Mouse (Mus musculus): ENCODE measurements at regions not wholly inside any gene's neighbourhood (a gene's known extent, or its start where the extent isn't known, plus 50 kb on each side); places are given as distances from the start of the nearest gene placed in this dataset.
"Not testable (repeated sequence)": the region's sequence is repeated elsewhere in the genome, so short reads cannot be mapped to it uniquely, and the experiment has no call there.

DNA sequence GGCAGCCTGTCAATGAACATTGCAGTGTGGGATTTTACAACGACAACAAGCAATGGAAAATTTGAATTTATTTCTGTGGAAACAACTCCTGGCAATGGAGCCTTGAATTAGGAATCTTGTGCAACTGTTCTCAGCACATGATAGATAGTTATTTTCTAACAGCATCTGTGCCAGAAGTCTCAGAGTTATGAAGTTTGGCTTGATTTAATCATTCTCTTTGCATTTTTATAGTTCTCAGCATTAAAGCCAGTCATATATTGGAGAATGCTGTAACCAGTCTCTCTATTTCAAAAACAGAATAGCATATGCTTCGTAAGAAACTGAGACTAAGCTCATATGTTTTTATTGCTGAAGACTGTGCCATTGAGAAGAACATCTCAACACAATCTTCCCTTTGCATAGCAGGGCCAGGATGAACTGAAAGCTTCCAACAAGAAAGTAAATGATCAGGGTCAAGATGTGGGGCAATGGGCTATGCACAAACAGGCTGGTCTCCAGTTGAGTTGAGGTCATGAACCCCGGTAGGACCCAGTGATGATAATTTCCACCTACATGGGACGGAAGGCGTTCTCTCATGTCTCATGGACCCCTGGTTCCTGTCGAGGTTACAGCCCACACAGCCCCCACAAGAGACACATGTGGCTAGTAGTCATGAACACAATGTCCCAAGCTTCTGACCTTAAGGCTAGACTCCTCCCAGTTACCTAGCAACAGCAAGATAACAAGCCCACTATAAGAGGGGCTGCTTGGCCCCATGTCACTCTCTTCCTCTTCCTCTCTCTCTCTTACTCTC, 89.0 kb upstream of the Sec61g start:
- H3K27me3 ChIP-seq (replicated peaks; ENCODE audit: control insufficient read depth, insufficient read depth, low read length): no peaks in the 10 kb centered on the region
- no peak overlapping the region for H3K9ac ChIP-seq (ENCODE audit: low read depth, low read length)
- no peaks in the 10 kb centered on the region for H3K4me1 ChIP-seq (replicated peaks; ENCODE audit: control insufficient read depth, insufficient read depth, low read length)
- H3K36me3 ChIP-seq (ENCODE audit: control insufficient read depth, insufficient read depth, low read length): no peaks in the 10 kb centered on the region
- ATAC-seq (replicated peaks; ENCODE audit: low FRiP score) (no peak), DNase-seq (ENCODE audit: low spot score) (no peak)
- H3K9me3 ChIP-seq (ENCODE audit: control insufficient read depth, low read length): no peaks in the 10 kb centered on the region
- no peak overlapping the region for H3K27ac ChIP-seq (ENCODE audit: low read depth, low read length)
- no peak overlapping the region for H3K4me3 ChIP-seq (ENCODE audit: low read depth, low read length)
- WGBS: 78% methylated on average over 6 of the region's 6 CpGs
- H3K4me2 ChIP-seq: no peak overlapping the region

DNA sequence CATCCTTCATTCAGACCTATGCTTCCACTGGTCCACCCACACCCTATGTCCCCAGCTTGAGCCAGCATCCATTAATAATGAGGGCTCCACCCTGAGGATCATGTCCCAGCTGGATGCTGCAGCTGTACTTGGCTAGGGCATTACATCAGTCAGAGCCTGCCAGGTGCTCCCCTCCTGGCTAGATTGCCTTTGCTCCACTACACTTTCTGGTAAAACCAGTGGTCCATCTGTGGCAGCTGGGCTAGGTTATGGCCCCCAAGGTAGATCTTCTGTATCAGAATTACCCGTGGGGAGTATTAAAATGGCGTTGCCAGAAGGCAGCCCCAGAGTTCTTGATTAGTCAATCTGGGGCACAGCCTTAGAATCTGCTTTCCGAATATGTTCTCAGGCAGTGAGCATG, 94.7 kb upstream of the Sec61g start:
- H3K4me2 ChIP-seq: no peak overlapping the region
- H3K27ac ChIP-seq (ENCODE audit: low read depth, low read length): no peak overlapping the region
- no peak for ATAC-seq (replicated peaks; ENCODE audit: low FRiP score)
- H3K9ac ChIP-seq (ENCODE audit: low read depth, low read length): no peak overlapping the region
- H3K4me3 ChIP-seq (ENCODE audit: low read depth, low read length): no peak overlapping the region
- WGBS: 84% methylated on average over 3 of the region's 3 CpGs
- H3K27me3 ChIP-seq (replicated peaks; ENCODE audit: control insufficient read depth, insufficient read depth, low read length): no peaks in the 10 kb centered on the region
- no peaks in the 10 kb centered on the region for H3K36me3 ChIP-seq (ENCODE audit: control insufficient read depth, insufficient read depth, low read length)
- DNase-seq (ENCODE audit: low spot score): no peak
- no peaks in the 10 kb centered on the region for H3K4me1 ChIP-seq (replicated peaks; ENCODE audit: control insufficient read depth, insufficient read depth, low read length)
- H3K9me3 ChIP-seq (ENCODE audit: control insufficient read depth, low read length): no peaks in the 10 kb centered on the region

DNA sequence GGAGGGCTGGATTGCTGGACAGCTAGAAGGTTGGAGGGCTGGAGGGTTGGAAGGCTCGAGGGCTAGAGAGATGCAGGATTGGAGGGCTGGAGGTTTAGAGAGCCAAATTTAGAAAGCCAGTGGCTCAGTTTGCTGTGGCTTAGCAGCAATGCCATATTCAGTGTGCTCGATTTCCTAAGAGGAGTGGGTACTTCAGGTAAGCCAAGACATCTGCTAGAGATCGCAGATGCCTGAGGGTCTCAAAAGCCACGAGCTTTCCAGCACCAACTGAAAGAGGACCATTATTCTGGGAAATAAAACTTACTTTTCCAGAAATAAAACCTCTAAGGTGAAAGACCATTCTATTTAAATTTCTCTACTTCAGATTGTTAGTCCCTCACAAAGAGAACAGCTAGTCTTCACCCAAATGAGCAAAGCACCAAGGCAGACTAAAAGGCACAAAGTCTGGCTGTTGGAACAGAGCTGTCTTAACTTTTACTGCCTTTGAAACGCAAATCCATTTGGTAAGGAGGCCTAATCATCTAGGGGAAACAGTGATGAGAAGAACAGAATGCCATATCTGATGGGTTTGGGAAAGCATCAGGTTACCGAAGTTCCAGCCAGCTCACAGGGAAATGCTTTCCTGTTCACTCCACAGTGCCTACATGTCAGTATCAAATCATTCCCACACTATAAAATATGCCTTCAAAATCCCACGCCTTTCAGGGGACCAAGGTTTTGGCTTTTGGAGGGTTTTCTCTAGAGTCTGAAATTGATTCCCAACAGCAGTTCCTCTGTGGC, 98.3 kb upstream of the Sec61g start:
- WGBS: 72% methylated on average over 7 of the region's 7 CpGs
- no peak overlapping the region for H3K27ac ChIP-seq (ENCODE audit: low read depth, low read length)
- no peaks in the 10 kb centered on the region for H3K27me3 ChIP-seq (replicated peaks; ENCODE audit: control insufficient read depth, insufficient read depth, low read length)
- DNase-seq (ENCODE audit: low spot score): no peak
- ATAC-seq (replicated peaks; ENCODE audit: low FRiP score): no peak
- H3K9me3 ChIP-seq (ENCODE audit: control insufficient read depth, low read length): no peaks in the 10 kb centered on the region
- H3K4me2 ChIP-seq: no peak overlapping the region
- no peak overlapping the region for H3K9ac ChIP-seq (ENCODE audit: low read depth, low read length)
- H3K4me1 ChIP-seq (replicated peaks; ENCODE audit: control insufficient read depth, insufficient read depth, low read length): no peaks in the 10 kb centered on the region
- H3K36me3 ChIP-seq (ENCODE audit: control insufficient read depth, insufficient read depth, low read length): no peaks in the 10 kb centered on the region
- no peak overlapping the region for H3K4me3 ChIP-seq (ENCODE audit: low read depth, low read length)

DNA sequence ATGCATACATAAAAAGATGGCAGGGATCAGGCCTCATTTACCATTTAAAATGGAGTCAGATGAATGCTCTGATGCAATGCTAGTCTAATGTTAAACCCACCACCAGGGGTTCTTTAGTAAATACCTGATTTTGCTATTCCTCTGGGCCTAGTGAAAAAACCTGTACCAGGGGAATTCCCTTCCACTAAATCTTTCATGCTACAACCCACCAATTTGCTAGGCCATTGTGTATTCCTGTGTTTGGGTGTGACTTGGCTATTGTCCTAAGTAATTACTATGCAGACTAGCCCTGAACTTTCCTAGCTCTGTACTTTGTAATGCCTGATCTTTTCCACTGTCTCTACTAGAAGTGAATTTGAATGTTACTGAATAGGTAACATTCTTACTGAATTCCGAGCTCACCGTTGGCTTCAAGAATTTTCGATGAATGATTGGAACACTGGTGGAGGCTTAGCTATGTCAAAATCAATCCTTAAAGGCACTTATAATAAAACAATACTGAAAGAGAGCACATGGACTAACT, 99.7 kb upstream of the Sec61g start:
- H3K27ac ChIP-seq (ENCODE audit: low read depth, low read length); H3K27me3 ChIP-seq (replicated peaks; ENCODE audit: control insufficient read depth, insufficient read depth, low read length); H3K4me1 ChIP-seq (replicated peaks; ENCODE audit: control insufficient read depth, insufficient read depth, low read length); H3K36me3 ChIP-seq (ENCODE audit: control insufficient read depth, insufficient read depth, low read length); H3K9ac ChIP-seq (ENCODE audit: low read depth, low read length); DNase-seq (ENCODE audit: low spot score); H3K9me3 ChIP-seq (ENCODE audit: control insufficient read depth, low read length); H3K4me2 ChIP-seq; H3K4me3 ChIP-seq (ENCODE audit: low read depth, low read length); ATAC-seq (replicated peaks; ENCODE audit: low FRiP score): not testable (repeated sequence)
- 93% methylated on average over 3 of the region's 3 CpGs for WGBS

DNA sequence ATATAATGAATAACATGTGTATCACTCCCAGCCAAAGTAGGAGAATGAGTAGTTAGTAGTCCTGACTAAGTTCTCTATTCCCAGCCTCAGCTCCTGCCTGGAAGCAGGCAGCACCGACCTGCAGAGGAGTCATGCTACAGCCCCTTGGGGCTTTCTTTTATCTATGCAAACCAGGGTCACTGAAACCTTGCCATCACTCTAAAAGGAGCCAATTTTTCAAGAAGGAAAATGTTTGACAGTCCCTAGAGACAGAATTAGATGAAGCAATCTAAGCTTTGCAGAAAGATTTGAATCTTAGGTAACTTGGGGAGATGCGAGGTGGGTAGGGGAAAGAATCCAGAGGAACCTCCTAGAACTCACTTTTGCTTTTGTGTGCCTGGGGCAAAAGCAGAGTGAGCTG, 103.5 kb upstream of the Sec61g start:
- Histone ChIP-seq H3K9me3 (ENCODE audit: control insufficient read depth, low read length) (no peaks in the 10 kb centered on the region), H3K27me3 (replicated peaks; ENCODE audit: control insufficient read depth, insufficient read depth, low read length) (no peaks in the 10 kb centered on the region), H3K4me1 (replicated peaks; ENCODE audit: control insufficient read depth, insufficient read depth, low read length) (no peaks in the 10 kb centered on the region), H3K9ac (ENCODE audit: low read depth, low read length) (no peak overlapping the region), H3K4me3 (ENCODE audit: low read depth, low read length) (no peak overlapping the region), H3K4me2 (no peak overlapping the region), H3K36me3 (ENCODE audit: control insufficient read depth, insufficient read depth, low read length) (no peaks in the 10 kb centered on the region), H3K27ac (ENCODE audit: low read depth, low read length) (no peak overlapping the region)
- DNase-seq (ENCODE audit: low spot score) (no peak), ATAC-seq (replicated peaks; ENCODE audit: low FRiP score) (no peak)
- 49% methylated on average over 2 of the region's 2 CpGs for WGBS

DNA sequence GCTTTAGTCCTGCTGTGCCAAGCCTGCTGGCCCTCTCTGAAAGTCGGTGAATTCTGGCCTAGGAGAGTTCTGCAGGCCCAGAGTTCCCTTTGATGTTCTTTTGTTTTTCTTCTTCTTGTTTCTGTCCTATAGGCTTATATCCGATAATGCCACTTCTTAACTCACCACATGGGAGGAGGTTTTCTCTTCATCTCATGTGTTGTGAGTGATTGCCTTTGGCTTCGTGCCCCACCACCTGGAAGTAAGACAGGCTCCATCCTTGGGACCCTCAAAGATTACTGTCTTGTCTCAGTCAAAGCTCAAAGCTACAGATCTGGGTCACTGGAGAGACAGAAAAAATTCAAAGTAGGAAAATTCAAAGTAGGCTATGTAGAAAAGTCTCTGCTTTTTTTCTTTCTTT, 104.2 kb upstream of the Sec61g start:
- Histone ChIP-seq H3K4me3 (ENCODE audit: low read depth, low read length) (no peak overlapping the region), H3K9ac (ENCODE audit: low read depth, low read length) (no peak overlapping the region), H3K27me3 (replicated peaks; ENCODE audit: control insufficient read depth, insufficient read depth, low read length) (no peaks in the 10 kb centered on the region), H3K9me3 (ENCODE audit: control insufficient read depth, low read length) (no peaks in the 10 kb centered on the region), H3K36me3 (ENCODE audit: control insufficient read depth, insufficient read depth, low read length) (no peaks in the 10 kb centered on the region), H3K4me1 (replicated peaks; ENCODE audit: control insufficient read depth, insufficient read depth, low read length) (no peaks in the 10 kb centered on the region), H3K27ac (ENCODE audit: low read depth, low read length) (no peak overlapping the region), H3K4me2 (no peak overlapping the region)
- ATAC-seq (replicated peaks; ENCODE audit: low FRiP score) (no peak), DNase-seq (ENCODE audit: low spot score) (no peak)
- WGBS: 80% methylated on average over 3 of the region's 3 CpGs

DNA sequence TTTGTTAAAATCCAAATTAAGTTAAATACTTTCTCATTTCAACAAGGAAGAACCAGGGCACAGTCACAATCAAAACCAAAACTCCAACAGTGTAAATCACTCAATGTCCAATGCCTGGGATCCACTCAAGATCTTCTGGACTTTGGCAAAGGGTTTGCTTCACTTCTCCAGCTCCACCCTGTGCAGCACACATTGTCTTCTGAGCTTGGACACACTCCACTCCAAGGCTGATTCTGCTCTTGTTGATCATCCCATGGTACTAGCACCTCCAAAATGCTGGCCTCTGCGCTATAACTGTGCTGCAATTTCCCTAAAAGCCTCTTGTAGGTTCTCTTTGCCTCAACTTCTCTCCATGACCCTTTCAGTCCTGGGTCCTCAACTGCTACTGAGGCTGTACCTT, 111.5 kb upstream of the Sec61g start:
- H3K4me1 ChIP-seq (replicated peaks; ENCODE audit: control insufficient read depth, insufficient read depth, low read length): no peaks in the 10 kb centered on the region
- H3K4me2 ChIP-seq: no peak overlapping the region
- ATAC-seq (replicated peaks; ENCODE audit: low FRiP score): no peak
- H3K27me3 ChIP-seq (replicated peaks; ENCODE audit: control insufficient read depth, insufficient read depth, low read length): no peaks in the 10 kb centered on the region
- DNase-seq (ENCODE audit: low spot score): no peak
- no peak overlapping the region for H3K4me3 ChIP-seq (ENCODE audit: low read depth, low read length)
- 59% methylated on average over 1 of the region's 1 CpGs for WGBS
- H3K9ac ChIP-seq (ENCODE audit: low read depth, low read length): no peak overlapping the region
- no peaks in the 10 kb centered on the region for H3K9me3 ChIP-seq (ENCODE audit: control insufficient read depth, low read length)
- no peaks in the 10 kb centered on the region for H3K36me3 ChIP-seq (ENCODE audit: control insufficient read depth, insufficient read depth, low read length)
- H3K27ac ChIP-seq (ENCODE audit: low read depth, low read length): no peak overlapping the region

DNA sequence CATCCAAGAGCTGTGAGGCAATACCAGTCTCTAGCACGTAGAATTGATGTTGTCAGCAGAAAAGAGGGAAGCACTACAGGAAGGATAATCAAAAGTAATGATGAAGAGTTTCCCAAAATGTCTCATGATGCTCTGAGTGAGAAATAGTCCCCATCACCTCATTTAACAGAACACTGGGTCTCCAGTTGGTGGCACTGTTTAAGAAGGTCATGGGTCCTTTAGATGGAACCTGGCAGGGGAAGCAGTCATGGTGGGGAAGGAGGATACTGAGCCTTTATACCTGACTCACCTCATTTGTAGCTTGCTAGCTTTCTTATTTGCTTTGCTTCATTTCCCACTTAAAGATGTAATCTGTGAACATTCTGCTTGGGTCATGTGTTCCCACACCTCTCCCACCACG, 115.4 kb upstream of the Sec61g start:
- no peak for DNase-seq (ENCODE audit: low spot score)
- 60% methylated on average over 2 of the region's 2 CpGs for WGBS

More for the DNA sequence above, 115.4 kb upstream of the Sec61g start:
- Histone ChIP-seq H3K27me3 (replicated peaks; ENCODE audit: control insufficient read depth, insufficient read depth, low read length) (no peaks in the 10 kb centered on the region), H3K4me3 (ENCODE audit: low read depth, low read length) (no peak overlapping the region), H3K9me3 (ENCODE audit: control insufficient read depth, low read length) (no peaks in the 10 kb centered on the region), H3K9ac (ENCODE audit: low read depth, low read length) (no peak overlapping the region), H3K36me3 (ENCODE audit: control insufficient read depth, insufficient read depth, low read length) (no peaks in the 10 kb centered on the region), H3K27ac (ENCODE audit: low read depth, low read length) (no peak overlapping the region), H3K4me2 (no peak overlapping the region), H3K4me1 (replicated peaks; ENCODE audit: control insufficient read depth, insufficient read depth, low read length) (no peaks in the 10 kb centered on the region)
- ATAC-seq (replicated peaks; ENCODE audit: low FRiP score): no peak

Measured in liver, embryonic 11.5 days (tissue).